Mouse (Mus musculus): ENCODE results near the gene Emid1. TPM values are rescaled to one million over a fixed set of nuclear protein-coding genes. Genes with fewer than 3 reads are reported as not detected.

Gene Emid1
- polyA plus RNA-seq, 1 experiment, result 13.3 TPM

DNA sequence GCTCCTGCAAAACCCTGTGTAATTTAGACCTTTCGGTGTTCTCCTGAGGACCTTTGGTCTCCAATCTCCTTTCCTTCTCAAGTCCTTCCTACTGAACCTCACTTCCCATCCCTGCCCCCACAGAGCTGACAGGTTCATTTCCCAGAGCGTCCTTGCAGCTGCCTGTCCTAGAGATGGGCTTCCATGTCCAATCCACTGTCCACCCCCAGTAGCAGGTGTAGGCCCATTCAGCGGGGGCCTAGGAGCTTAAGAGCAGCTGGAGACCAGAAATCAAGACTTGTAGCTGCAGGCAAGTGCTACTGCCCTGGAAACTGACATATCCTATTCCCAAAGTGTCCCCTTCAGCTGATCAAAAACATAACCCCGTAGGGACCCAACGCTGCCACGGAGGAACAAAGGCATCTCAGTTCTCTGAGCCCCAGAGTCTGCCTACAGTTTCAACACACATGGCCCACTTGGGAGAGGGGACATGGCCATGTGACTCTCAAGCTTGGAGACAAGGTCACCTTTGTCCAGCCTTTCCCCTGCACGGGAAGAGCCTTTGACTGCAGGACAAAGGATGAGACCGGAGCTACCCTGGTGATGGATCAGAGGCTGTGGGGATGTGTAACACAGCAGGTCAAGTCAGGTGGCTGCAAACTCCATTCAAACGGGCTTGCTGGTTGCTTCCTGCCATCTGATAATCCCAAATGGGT is 37.3 kb upstream of the Emid1 start:
- Histone ChIP-seq H3K4me3 (replicated peaks; ENCODE audit: insufficient read depth, low read depth, low read length) (no peak overlapping the region), H3K27me3 (ENCODE audit: control insufficient read depth, insufficient read depth, low read length) (no peaks in the 10 kb centered on the region), H3K27ac (ENCODE audit: insufficient read depth, low read length) (no peak overlapping the region), H3K4me1 (ENCODE audit: control insufficient read depth, insufficient read depth, low read length) (peaks cover 4% of the 10 kb centered on the region; the same call in 1 of the 2 replicates)
- WGBS, result 56% methylated on average over 9 of the region's 9 CpGs
- DNase-seq, result peak in 1 of 2 experiments; percentile 8
- no peak for TF ChIP-seq CTCF (IDR thresholded peaks at IDR 0.05; ENCODE audit: borderline replicate concordance, insufficient read depth, low read depth, low read length)
- no peak for TF ChIP-seq POLR2A (IDR thresholded peaks at IDR 0.05; ENCODE audit: borderline replicate concordance, insufficient read depth, low read length)

DNA sequence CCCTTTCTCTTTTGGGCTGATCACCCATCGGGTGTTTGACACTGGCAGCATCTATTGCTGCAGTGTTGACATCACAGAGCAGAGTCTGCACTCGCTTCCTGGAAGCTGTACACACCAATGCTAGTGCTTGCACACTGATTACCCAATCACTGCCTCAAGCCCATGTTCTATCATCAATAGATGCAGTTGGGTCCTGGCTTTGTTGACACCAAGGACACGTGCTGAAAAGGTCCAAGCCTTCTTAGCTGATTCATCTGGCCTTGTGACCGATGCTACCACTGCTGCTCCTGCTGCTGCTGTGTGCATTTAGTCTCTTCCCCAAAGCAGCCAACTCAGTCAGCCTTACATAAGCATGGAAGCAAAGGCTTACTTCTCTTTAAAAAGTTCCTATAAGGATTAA is 36.1 kb upstream of the Emid1 start:
- no peak for DNase-seq
- Histone ChIP-seq H3K4me3 (replicated peaks; ENCODE audit: insufficient read depth, low read depth, low read length) (no peak overlapping the region), H3K27ac (ENCODE audit: insufficient read depth, low read length) (no peak overlapping the region), H3K27me3 (ENCODE audit: control insufficient read depth, insufficient read depth, low read length) (no peaks in the 10 kb centered on the region), H3K4me1 (ENCODE audit: control insufficient read depth, insufficient read depth, low read length) (no peaks in the 10 kb centered on the region; the same call in 1 of the 2 replicates)
- TF ChIP-seq CTCF (IDR thresholded peaks at IDR 0.05; ENCODE audit: borderline replicate concordance, insufficient read depth, low read depth, low read length), result no peak
- WGBS, result 85% methylated on average over 4 of the region's 4 CpGs

DNA sequence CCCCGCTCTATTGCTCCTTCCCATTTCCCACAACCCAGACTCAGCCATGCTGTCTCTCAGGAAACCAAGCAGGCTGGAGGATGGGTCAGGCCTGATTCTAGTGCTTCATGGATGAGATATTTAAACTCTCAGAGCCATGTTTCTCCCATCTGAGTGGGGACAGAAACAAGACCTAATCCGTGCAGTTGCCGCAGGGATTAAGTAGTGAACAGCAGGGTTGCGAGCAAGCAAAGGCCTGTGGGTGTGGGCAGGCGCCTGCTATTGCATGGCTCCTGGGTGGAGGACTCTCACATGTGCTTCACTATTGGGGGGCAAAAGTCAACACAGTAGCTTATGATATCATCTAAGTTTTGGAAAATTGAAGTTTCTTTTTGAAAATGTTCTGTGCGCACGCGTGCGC is 32.8 kb upstream of the Emid1 start:
- Histone ChIP-seq H3K27ac (ENCODE audit: insufficient read depth, low read length) (no peak overlapping the region), H3K4me1 (ENCODE audit: control insufficient read depth, insufficient read depth, low read length) (no peaks in the 10 kb centered on the region), H3K27me3 (ENCODE audit: control insufficient read depth, insufficient read depth, low read length) (no peaks in the 10 kb centered on the region), H3K4me3 (replicated peaks; ENCODE audit: insufficient read depth, low read depth, low read length) (no peak overlapping the region)
- no peak for DNase-seq
- 90% methylated on average over 9 of the region's 9 CpGs for WGBS
- TF ChIP-seq POLR2A (IDR thresholded peaks at IDR 0.05; ENCODE audit: borderline replicate concordance, insufficient read depth, low read length) (no peak), CTCF (IDR thresholded peaks at IDR 0.05; ENCODE audit: borderline replicate concordance, insufficient read depth, low read depth, low read length) (no peak)

DNA sequence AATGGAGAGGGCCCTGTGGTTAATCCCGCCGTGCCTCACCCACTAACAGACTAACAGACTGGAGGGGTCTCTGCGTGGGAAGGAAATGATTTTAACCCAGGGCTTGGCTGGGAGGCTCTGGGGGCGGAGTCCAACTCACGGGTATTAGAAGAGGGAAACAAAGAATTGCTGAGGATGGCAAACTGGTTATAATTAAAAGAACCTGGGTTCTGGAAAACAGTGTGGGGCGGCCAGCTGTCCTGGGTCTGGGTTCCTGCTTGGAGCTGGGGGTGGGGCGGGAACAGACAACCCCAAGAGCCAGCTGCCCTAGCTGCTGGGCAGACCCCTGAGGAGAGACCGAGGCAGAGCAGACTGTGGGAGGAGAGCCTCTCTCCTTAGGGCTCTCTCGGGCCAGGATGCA is 32.2 kb upstream of the Emid1 start:
- no peak overlapping the region for H3K27ac ChIP-seq (ENCODE audit: insufficient read depth, low read length)
- 54% methylated on average over 9 of the region's 9 CpGs for WGBS
- no peaks in the 10 kb centered on the region for H3K4me1 ChIP-seq (ENCODE audit: control insufficient read depth, insufficient read depth, low read length)
- TF ChIP-seq CTCF (IDR thresholded peaks at IDR 0.05; ENCODE audit: borderline replicate concordance, insufficient read depth, low read depth, low read length), result no peak
- no peaks in the 10 kb centered on the region for H3K27me3 ChIP-seq (ENCODE audit: control insufficient read depth, insufficient read depth, low read length)
- DNase-seq, result no peak
- H3K4me3 ChIP-seq (replicated peaks; ENCODE audit: insufficient read depth, low read depth, low read length), result no peak overlapping the region

DNA sequence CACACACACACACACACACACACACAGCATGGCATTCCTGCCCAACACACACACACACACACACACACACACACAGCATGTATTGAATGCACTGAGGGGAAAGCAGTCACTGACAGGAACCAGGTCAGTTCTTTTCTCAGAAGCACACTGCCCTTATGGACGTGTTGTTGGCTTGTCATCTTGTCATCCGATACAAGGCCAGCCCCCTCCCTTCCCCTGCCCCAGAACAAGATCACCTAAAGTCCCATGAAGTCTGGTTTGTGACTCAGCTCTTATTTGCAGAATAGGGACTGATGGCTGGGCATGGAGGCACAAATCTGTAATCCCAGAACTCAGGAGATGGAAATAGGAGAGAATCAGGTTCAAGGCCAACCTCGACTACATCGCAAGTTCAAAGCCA is 30.8 kb upstream of the Emid1 start:
- Histone ChIP-seq H3K27me3 (ENCODE audit: control insufficient read depth, insufficient read depth, low read length) (no peaks in the 10 kb centered on the region), H3K4me1 (ENCODE audit: control insufficient read depth, insufficient read depth, low read length) (no peaks in the 10 kb centered on the region), H3K27ac (ENCODE audit: insufficient read depth, low read length) (no peak overlapping the region), H3K4me3 (replicated peaks; ENCODE audit: insufficient read depth, low read depth, low read length) (no peak overlapping the region)
- TF ChIP-seq POLR2A (IDR thresholded peaks at IDR 0.05; ENCODE audit: borderline replicate concordance, insufficient read depth, low read length), result no peak
- no peak for TF ChIP-seq CTCF (IDR thresholded peaks at IDR 0.05; ENCODE audit: borderline replicate concordance, insufficient read depth, low read depth, low read length)
- WGBS, result 78% methylated on average over 4 of the region's 4 CpGs
- DNase-seq, result no peak

DNA sequence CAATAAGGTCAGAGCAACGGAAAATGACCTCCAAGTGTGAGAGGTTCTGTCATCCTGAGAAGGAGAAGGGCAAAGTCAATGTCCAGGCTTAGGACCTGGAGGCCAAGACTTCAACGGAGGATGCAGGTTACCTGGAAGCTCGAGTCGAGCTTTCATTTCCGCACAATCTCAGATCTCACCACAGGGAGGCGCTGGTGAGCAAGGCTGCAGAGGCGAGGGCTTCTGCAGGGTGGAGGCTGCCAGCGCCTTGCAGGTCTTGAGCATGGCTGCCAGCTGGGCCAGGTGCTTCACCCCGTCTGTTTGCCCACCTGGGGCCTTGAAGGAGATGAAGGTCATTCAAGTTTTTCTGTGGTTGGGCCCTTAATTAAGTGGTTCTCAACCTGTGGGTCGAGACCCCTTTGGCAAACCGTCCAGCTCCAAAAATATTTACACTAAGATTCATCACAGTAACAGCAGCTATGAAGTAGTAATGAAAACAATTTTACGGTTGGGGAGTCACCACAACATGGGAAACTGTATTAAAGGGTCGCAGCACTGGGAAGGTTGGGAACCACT is 29.9 kb upstream of the Emid1 start:
- WGBS, result 24% methylated on average over 13 of the region's 13 CpGs
- Histone ChIP-seq H3K27me3 (ENCODE audit: control insufficient read depth, insufficient read depth, low read length) (no peaks in the 10 kb centered on the region), H3K4me3 (replicated peaks; ENCODE audit: insufficient read depth, low read depth, low read length) (no peak overlapping the region), H3K27ac (ENCODE audit: insufficient read depth, low read length) (no peak overlapping the region), H3K4me1 (ENCODE audit: control insufficient read depth, insufficient read depth, low read length) (no peaks in the 10 kb centered on the region)
- peak; percentile 76 to 85 for DNase-seq
- TF ChIP-seq CTCF (IDR thresholded peaks at IDR 0.05; ENCODE audit: borderline replicate concordance, insufficient read depth, low read depth, low read length) (peak; percentile 94), POLR2A (IDR thresholded peaks at IDR 0.05; ENCODE audit: borderline replicate concordance, insufficient read depth, low read length) (no peak)

DNA sequence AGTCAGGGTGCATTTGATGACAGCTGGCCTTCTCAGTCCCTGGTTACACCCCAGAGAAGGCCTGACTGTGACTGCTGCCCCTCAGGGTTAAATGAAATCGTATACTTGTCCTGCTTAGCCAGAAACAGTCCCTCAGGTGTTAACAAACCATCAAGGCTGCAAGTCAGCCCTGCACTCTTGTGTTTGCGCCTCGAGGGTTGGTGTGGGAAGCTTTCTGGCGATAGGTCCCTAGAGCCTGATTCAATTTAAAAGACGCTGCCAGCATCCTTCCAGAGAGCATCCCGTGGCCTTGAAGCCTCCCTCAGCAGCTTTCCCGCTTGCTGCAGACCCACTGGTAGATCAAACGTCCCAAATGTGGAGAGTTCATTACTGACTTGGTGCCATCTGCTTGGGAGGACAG is 27.3 kb upstream of the Emid1 start:
- peak in 1 of 2 experiments; percentile 15 for DNase-seq
- WGBS, result 68% methylated on average over 8 of the region's 8 CpGs
- no peak for TF ChIP-seq CTCF (IDR thresholded peaks at IDR 0.05; ENCODE audit: borderline replicate concordance, insufficient read depth, low read depth, low read length)
- no peak for TF ChIP-seq POLR2A (IDR thresholded peaks at IDR 0.05; ENCODE audit: borderline replicate concordance, insufficient read depth, low read length)
- H3K4me3 ChIP-seq (replicated peaks; ENCODE audit: insufficient read depth, low read depth, low read length), result no peak overlapping the region
- H3K27ac ChIP-seq (ENCODE audit: insufficient read depth, low read length), result no peak overlapping the region
- H3K4me1 ChIP-seq (ENCODE audit: control insufficient read depth, insufficient read depth, low read length), result no peaks in the 10 kb centered on the region
- no peaks in the 10 kb centered on the region for H3K27me3 ChIP-seq (ENCODE audit: control insufficient read depth, insufficient read depth, low read length)

DNA sequence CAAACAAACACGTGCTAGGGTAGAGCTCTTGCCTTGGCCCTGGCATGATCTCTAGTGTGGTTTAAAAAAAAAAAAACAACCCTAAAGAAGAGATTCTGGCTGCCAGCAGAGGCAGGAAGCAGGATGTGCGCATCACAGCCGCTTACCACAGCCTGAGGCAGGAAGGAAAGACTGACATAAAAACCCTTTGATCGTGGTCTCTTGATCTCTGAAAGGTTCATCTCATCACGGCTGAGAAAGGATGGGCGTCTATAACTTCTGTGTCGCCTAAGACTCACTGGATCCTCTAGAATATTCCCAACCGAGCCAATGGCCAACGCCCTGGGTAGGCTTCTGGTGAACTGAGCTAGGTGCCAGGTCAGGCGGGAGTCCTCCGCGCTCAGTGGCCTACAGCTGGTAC is 25.1 kb upstream of the Emid1 start:
- Histone ChIP-seq H3K4me3 (replicated peaks; ENCODE audit: insufficient read depth, low read depth, low read length) (no peak overlapping the region), H3K27me3 (ENCODE audit: control insufficient read depth, insufficient read depth, low read length) (no peaks in the 10 kb centered on the region)
- WGBS, result 89% methylated on average over 12 of the region's 12 CpGs

More for the DNA sequence above, 25.1 kb upstream of the Emid1 start:
- Histone ChIP-seq H3K4me1 (ENCODE audit: control insufficient read depth, insufficient read depth, low read length) (no peaks in the 10 kb centered on the region), H3K27ac (ENCODE audit: insufficient read depth, low read length) (no peak overlapping the region)
- TF ChIP-seq POLR2A (IDR thresholded peaks at IDR 0.05; ENCODE audit: borderline replicate concordance, insufficient read depth, low read length) (no peak), CTCF (IDR thresholded peaks at IDR 0.05; ENCODE audit: borderline replicate concordance, insufficient read depth, low read depth, low read length) (no peak)
- no peak for DNase-seq
